Mouse (Mus musculus): ENCODE results near the gene Gtf3c5. TPM values are rescaled to one million over a fixed set of nuclear protein-coding genes. Genes with fewer than 3 reads are reported as not detected.

The Gtf3c5 gene
- polyA plus RNA-seq, 1 experiment from 2014 or later, result 28.6 TPM

GRCm38 (mm10) chr2:28536166-28536565, 47.4 kb downstream of the Gtf3c5 start:
- H3K4me1 ChIP-seq (ENCODE audit: control insufficient read depth, insufficient read depth, low read length), result peaks cover 69% of the 10 kb centered on the region
- no peaks in the 10 kb centered on the region for H3K9me3 ChIP-seq (replicated peaks; ENCODE audit: control insufficient read depth, low read length)
- H3K4me2 ChIP-seq (ENCODE audit: low read depth, low read length), result peak overlapping the region; percentile 77; the same call in 1 of the 2 replicates
- no peaks in the 10 kb centered on the region for H3K27me3 ChIP-seq (ENCODE audit: control insufficient read depth, insufficient read depth, low read length)
- H3K36me3 ChIP-seq (ENCODE audit: control insufficient read depth, insufficient read depth), result no peaks in the 10 kb centered on the region
- ATAC-seq (replicated peaks; ENCODE audit: extremely low read depth, insufficient read depth, low FRiP score), result no peak
- H3K27ac ChIP-seq (ENCODE audit: low read length), result peak overlapping the region; percentile 25
- WGBS, result 39% methylated on average over 4 of the region's 4 CpGs
- no peak overlapping the region for H3K4me3 ChIP-seq (ENCODE audit: low read length)
- no peak overlapping the region for H3K9ac ChIP-seq (ENCODE audit: low read length)

GRCm38 (mm10) chr2:28535650-28536049, 47.9 kb downstream of the Gtf3c5 start:
- no peaks in the 10 kb centered on the region for H3K36me3 ChIP-seq (ENCODE audit: control insufficient read depth, insufficient read depth)
- no peaks in the 10 kb centered on the region for H3K9me3 ChIP-seq (replicated peaks; ENCODE audit: control insufficient read depth, low read length)
- 34% methylated on average over 7 of the region's 7 CpGs for WGBS
- no peak for ATAC-seq (replicated peaks; ENCODE audit: extremely low read depth, insufficient read depth, low FRiP score)
- peaks cover 71% of the 10 kb centered on the region for H3K4me1 ChIP-seq (ENCODE audit: control insufficient read depth, insufficient read depth, low read length)
- no peak overlapping the region for H3K9ac ChIP-seq (ENCODE audit: low read length)
- no peaks in the 10 kb centered on the region for H3K27me3 ChIP-seq (ENCODE audit: control insufficient read depth, insufficient read depth, low read length)
- H3K4me3 ChIP-seq (ENCODE audit: low read length), result no peak overlapping the region
- peak overlapping the region; percentile 77 for H3K4me2 ChIP-seq (ENCODE audit: low read depth, low read length)
- peak overlapping the region; percentile 86 for H3K27ac ChIP-seq (ENCODE audit: low read length)

GRCm38 (mm10) chr2:28535263-28535540, 48.3 kb downstream of the Gtf3c5 start:
- peak overlapping the region; percentile 12; the same call in 1 of the 2 replicates for H3K9ac ChIP-seq (ENCODE audit: low read length)
- H3K36me3 ChIP-seq (ENCODE audit: control insufficient read depth, insufficient read depth), result no peaks in the 10 kb centered on the region
- H3K9me3 ChIP-seq (replicated peaks; ENCODE audit: control insufficient read depth, low read length), result no peaks in the 10 kb centered on the region
- no peaks in the 10 kb centered on the region for H3K27me3 ChIP-seq (ENCODE audit: control insufficient read depth, insufficient read depth, low read length)
- H3K4me1 ChIP-seq (ENCODE audit: control insufficient read depth, insufficient read depth, low read length), result peaks cover 70% of the 10 kb centered on the region
- H3K4me3 ChIP-seq (ENCODE audit: low read length), result peak overlapping the region; percentile 73; the same call in 1 of the 2 replicates
- 41% methylated on average over 4 of the region's 4 CpGs for WGBS
- ATAC-seq (replicated peaks; ENCODE audit: extremely low read depth, insufficient read depth, low FRiP score), result no peak
- H3K4me2 ChIP-seq (ENCODE audit: low read depth, low read length), result peak overlapping the region; percentile 77
- peak overlapping the region; percentile 86 for H3K27ac ChIP-seq (ENCODE audit: low read length)

GRCm38 (mm10) chr2:28534436-28535262, 48.9 kb downstream of the Gtf3c5 start:
- peak; percentile 20 for ATAC-seq (replicated peaks; ENCODE audit: extremely low read depth, insufficient read depth, low FRiP score)
- Histone ChIP-seq H3K4me1 (ENCODE audit: control insufficient read depth, insufficient read depth, low read length) (peaks cover 69% of the 10 kb centered on the region), H3K4me3 (ENCODE audit: low read length) (peak overlapping the region; percentile 73), H3K27me3 (ENCODE audit: control insufficient read depth, insufficient read depth, low read length) (no peaks in the 10 kb centered on the region), H3K36me3 (ENCODE audit: control insufficient read depth, insufficient read depth) (no peaks in the 10 kb centered on the region), H3K4me2 (ENCODE audit: low read depth, low read length) (peak overlapping the region; percentile 77), H3K9ac (ENCODE audit: low read length) (peak overlapping the region; percentile 81), H3K27ac (ENCODE audit: low read length) (peak overlapping the region; percentile 86), H3K9me3 (replicated peaks; ENCODE audit: control insufficient read depth, low read length) (no peaks in the 10 kb centered on the region)
- 38% methylated on average over 11 of the region's 11 CpGs for WGBS

GRCm38 (mm10) chr2:28533901-28534435, 49.6 kb downstream of the Gtf3c5 start:
- H3K36me3 ChIP-seq (ENCODE audit: control insufficient read depth, insufficient read depth), result no peaks in the 10 kb centered on the region
- no peak for ATAC-seq (replicated peaks; ENCODE audit: extremely low read depth, insufficient read depth, low FRiP score)
- H3K27ac ChIP-seq (ENCODE audit: low read length), result peak overlapping the region; percentile 86
- peak overlapping the region; percentile 77 for H3K4me2 ChIP-seq (ENCODE audit: low read depth, low read length)
- 61% methylated on average over 7 of the region's 7 CpGs for WGBS
- H3K9me3 ChIP-seq (replicated peaks; ENCODE audit: control insufficient read depth, low read length), result no peaks in the 10 kb centered on the region
- H3K4me3 ChIP-seq (ENCODE audit: low read length), result peak overlapping the region; percentile 73
- peak overlapping the region; percentile 81 for H3K9ac ChIP-seq (ENCODE audit: low read length)
- H3K4me1 ChIP-seq (ENCODE audit: control insufficient read depth, insufficient read depth, low read length), result peaks cover 67% of the 10 kb centered on the region
- H3K27me3 ChIP-seq (ENCODE audit: control insufficient read depth, insufficient read depth, low read length), result no peaks in the 10 kb centered on the region

GRCm38 (mm10) chr2:28532938-28533771, 50.4 kb downstream of the Gtf3c5 start:
- Histone ChIP-seq H3K27ac (ENCODE audit: low read length) (peak overlapping the region; percentile 86), H3K9me3 (replicated peaks; ENCODE audit: control insufficient read depth, low read length) (no peaks in the 10 kb centered on the region), H3K36me3 (ENCODE audit: control insufficient read depth, insufficient read depth) (no peaks in the 10 kb centered on the region), H3K4me1 (ENCODE audit: control insufficient read depth, insufficient read depth, low read length) (peaks cover 59% of the 10 kb centered on the region), H3K4me3 (ENCODE audit: low read length) (peak overlapping the region; percentile 73), H3K9ac (ENCODE audit: low read length) (peak overlapping the region; percentile 81), H3K4me2 (ENCODE audit: low read depth, low read length) (peak overlapping the region; percentile 77), H3K27me3 (ENCODE audit: control insufficient read depth, insufficient read depth, low read length) (no peaks in the 10 kb centered on the region)
- peak; percentile 91 for ATAC-seq (replicated peaks; ENCODE audit: extremely low read depth, insufficient read depth, low FRiP score)
- WGBS, result 2% methylated on average over 49 of the region's 49 CpGs

- 0 out of 2 replicates have a peak overlapping the region, but pooled peaks have one; percentile 19 for H3K27ac ChIP-seq (ENCODE audit: low read length)
Measured at GRCm38 (mm10) chr2:28530311-28530710, 53.2 kb downstream of the Gtf3c5 start.

GRCm38 (mm10) chr2:28529856-28530255, 53.7 kb downstream of the Gtf3c5 start:
- no peak for ATAC-seq (replicated peaks; ENCODE audit: extremely low read depth, insufficient read depth, low FRiP score)

More at GRCm38 (mm10) chr2:28530311-28530710, 53.2 kb downstream of the Gtf3c5 start:
- no peak overlapping the region for H3K9ac ChIP-seq (ENCODE audit: low read length)
- whole genome bisulfite sequencing, result 61% methylated on average over 7 of the region's 7 CpGs
- H3K4me1 ChIP-seq (ENCODE audit: control insufficient read depth, insufficient read depth, low read length), result peaks cover 61% of the 10 kb centered on the region
- no peak overlapping the region for H3K4me2 ChIP-seq (ENCODE audit: low read depth, low read length)
- no peaks in the 10 kb centered on the region for H3K27me3 ChIP-seq (ENCODE audit: control insufficient read depth, insufficient read depth, low read length)
- H3K36me3 ChIP-seq (ENCODE audit: control insufficient read depth, insufficient read depth), result no peaks in the 10 kb centered on the region
- no peak overlapping the region for H3K4me3 ChIP-seq (ENCODE audit: low read length)
- no peak for ATAC-seq (replicated peaks; ENCODE audit: extremely low read depth, insufficient read depth, low FRiP score)
- no peaks in the 10 kb centered on the region for H3K9me3 ChIP-seq (replicated peaks; ENCODE audit: control insufficient read depth, low read length)

More at GRCm38 (mm10) chr2:28529856-28530255, 53.7 kb downstream of the Gtf3c5 start:
- Histone ChIP-seq H3K4me1 (ENCODE audit: control insufficient read depth, insufficient read depth, low read length) (peaks cover 60% of the 10 kb centered on the region), H3K27me3 (ENCODE audit: control insufficient read depth, insufficient read depth, low read length) (no peaks in the 10 kb centered on the region), H3K9me3 (replicated peaks; ENCODE audit: control insufficient read depth, low read length) (no peaks in the 10 kb centered on the region), H3K36me3 (ENCODE audit: control insufficient read depth, insufficient read depth) (no peaks in the 10 kb centered on the region), H3K27ac (ENCODE audit: low read length) (peak overlapping the region; percentile 41; the same call in 1 of the 2 replicates), H3K9ac (ENCODE audit: low read length) (no peak overlapping the region), H3K4me3 (ENCODE audit: low read length) (no peak overlapping the region), H3K4me2 (ENCODE audit: low read depth, low read length) (no peak overlapping the region)
- whole genome bisulfite sequencing, result 72% methylated on average over 4 of the region's 4 CpGs
